Mouse (Mus musculus) midbrain, embryonic 15.5 days (tissue): ENCODE measurements around the gene Adamts16. TPM values are rescaled to one million over a fixed set of nuclear protein-coding genes. Genes with fewer than 3 reads are reported as not detected.
A peak's percentile ranks its signal among the peaks of the same experiment; 100 is the strongest.

Source experiments
- ATAC-seq: fragments of 200-750 bp; cut with Nextera tagmentation; replicated peaks from 2 replicates; pipeline ENCODE4 v1.8.0; 2017; ENCODE audit warnings: moderate TSS enrichment
- H3K27ac ChIP-seq: fragments of 300-500 bp; sonication (generic); 2 replicates; pipeline ENCODE4 v1.5.1; 2015; ENCODE audit warnings: mild to moderate bottlenecking, inconsistent platforms
- H3K27me3 ChIP-seq: fragments of 300-500 bp; sonication (generic); replicated peaks from 2 replicates; pipeline ENCODE4 v1.6.1; 2015; ENCODE audit warnings: inconsistent platforms
- H3K36me3 ChIP-seq: fragments of 300-500 bp; sonication (generic); replicated peaks from 2 replicates; pipeline ENCODE4 v1.6.1; 2015; ENCODE audit warnings: inconsistent platforms
- H3K4me1 ChIP-seq: fragments of 300-500 bp; sonication (generic); 2 replicates; pipeline ENCODE4 v1.6.1; 2015; ENCODE audit warnings: inconsistent platforms
- H3K4me2 ChIP-seq: fragments of 300-500 bp; sonication (generic); 2 replicates; pipeline ENCODE4 v1.6.1; 2015; ENCODE audit warnings: inconsistent platforms, mild to moderate bottlenecking, moderate library complexity
- H3K4me3 ChIP-seq: fragments of 300-500 bp; sonication (generic); 2 replicates; pipeline ENCODE4 v1.5.1; 2015; ENCODE audit warnings: mild to moderate bottlenecking, inconsistent platforms
- H3K9ac ChIP-seq: fragments of 300-500 bp; sonication (generic); 2 replicates; pipeline ENCODE4 v1.6.1; 2015; ENCODE audit warnings: mild to moderate bottlenecking, inconsistent platforms
- H3K9me3 ChIP-seq: fragments of 300-500 bp; sonication (generic); 2 replicates; pipeline ENCODE4 v1.6.1; 2016; ENCODE audit warnings: inconsistent platforms
- WGBS: fragments of 180-500 bp; shearing (Covaris S2); methylation state at CpG from one replicate; pipeline ENCODE4 v1.1.7; 2015; ENCODE audit warnings: mixed read lengths; 5-methylcytosine and 5-hydroxymethylcytosine counted together
- polyA plus RNA-seq: library from polyadenylated mRNA; unstranded; fragments of >200 nt; fragmentation: Nextera tagmentation; extraction: Ambion mirVana; gene quantifications from 2 replicates; pipeline ENCODE4 v1.2.1, GENCODE M21; 2015

Gene Adamts16
- polyA plus RNA-seq, 1 experiment from 2014 or later: 2.4 TPM

DNA sequence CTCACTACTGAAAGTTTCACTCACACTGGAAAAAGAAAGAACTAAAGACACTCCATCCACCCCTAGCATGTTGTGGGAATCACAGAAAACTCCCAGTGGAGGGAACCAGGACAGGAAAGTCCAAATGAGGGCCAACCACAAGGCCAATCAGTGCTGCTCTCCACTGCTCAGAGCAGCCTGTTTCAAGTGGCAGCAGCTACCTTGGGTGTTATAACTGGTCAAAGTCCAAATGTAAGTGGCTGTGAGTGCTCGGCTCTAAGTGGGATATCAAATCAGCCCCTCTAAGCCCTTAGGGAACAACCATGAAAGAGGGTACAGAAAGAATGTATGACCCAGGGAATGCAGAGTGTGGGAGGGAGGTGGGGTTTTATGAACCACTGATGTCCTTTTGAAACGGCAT lies 56.5 kb downstream of the Adamts16 start:
- Histone ChIP-seq H3K27ac (no peak overlapping the region), H3K27me3 (no peaks in the 10 kb centered on the region), H3K4me1 (no peaks in the 10 kb centered on the region), H3K4me2 (no peak overlapping the region), H3K4me3 (no peak overlapping the region), H3K36me3 (no peaks in the 10 kb centered on the region), H3K9me3 (no peaks in the 10 kb centered on the region), H3K9ac (no peak overlapping the region)
- ATAC-seq: no peak
- WGBS: 95% methylated on average over 2 of the region's 2 CpGs

DNA sequence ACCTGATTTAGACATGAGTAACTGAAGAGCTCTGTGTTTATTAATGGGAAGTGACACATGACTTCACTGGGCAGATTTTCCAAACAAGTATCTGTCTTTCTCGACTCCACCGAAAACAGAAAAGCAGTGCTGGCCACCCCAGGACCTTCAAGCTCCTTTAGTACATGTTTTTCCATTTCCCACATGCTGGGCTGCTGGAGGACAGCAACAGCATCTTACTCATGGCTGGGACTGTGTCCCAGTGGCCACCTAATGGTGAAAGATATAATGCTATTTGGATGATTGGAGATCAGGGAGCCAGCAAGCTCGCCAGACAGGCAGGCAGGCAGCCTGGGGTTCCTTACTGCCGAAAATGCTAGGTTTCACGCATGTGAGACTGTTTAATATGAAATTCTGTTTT lies 57.5 kb downstream of the Adamts16 start:
- no peak overlapping the region for H3K27ac ChIP-seq
- no peak overlapping the region for H3K9ac ChIP-seq
- H3K4me1 ChIP-seq: no peaks in the 10 kb centered on the region
- no peaks in the 10 kb centered on the region for H3K9me3 ChIP-seq
- no peaks in the 10 kb centered on the region for H3K36me3 ChIP-seq
- no peaks in the 10 kb centered on the region for H3K27me3 ChIP-seq
- no peak overlapping the region for H3K4me3 ChIP-seq
- H3K4me2 ChIP-seq: no peak overlapping the region
- no peak for ATAC-seq
- 72% methylated on average over 5 of the region's 5 CpGs for WGBS

DNA sequence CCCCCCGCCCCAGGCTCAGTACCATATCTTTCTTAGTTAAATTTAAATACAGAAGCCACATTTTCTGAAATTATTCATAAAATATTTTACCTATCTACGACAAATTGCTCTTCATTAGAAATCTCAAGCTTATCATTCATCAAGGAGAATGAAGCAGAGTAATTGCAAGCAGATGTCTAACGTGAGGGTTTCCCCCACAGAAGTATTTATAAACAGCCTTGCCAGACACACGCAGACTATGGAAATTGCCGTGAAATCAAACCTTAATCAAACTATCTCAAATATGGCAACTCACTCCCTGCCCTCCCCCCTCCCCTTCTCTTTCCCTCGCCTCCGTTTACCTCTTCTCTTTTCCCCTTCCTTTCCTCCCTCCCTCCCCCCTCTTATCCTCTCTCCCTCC lies 61.8 kb downstream of the Adamts16 start:
- Histone ChIP-seq H3K27me3 (no peaks in the 10 kb centered on the region), H3K4me1 (no peaks in the 10 kb centered on the region), H3K36me3 (no peaks in the 10 kb centered on the region), H3K9me3 (no peaks in the 10 kb centered on the region), H3K4me2 (no peak overlapping the region), H3K4me3 (no peak overlapping the region), H3K27ac (no peak overlapping the region), H3K9ac (no peak overlapping the region)
- 51% methylated on average over 7 of the region's 7 CpGs for WGBS
- no peak for ATAC-seq

GRCm38 (mm10) chr13:70778872-70779554 lies 62.6 kb downstream of the Adamts16 start:
- no peak overlapping the region for H3K4me2 ChIP-seq
- ATAC-seq: no peak
- H3K4me1 ChIP-seq: no peaks in the 10 kb centered on the region
- no peaks in the 10 kb centered on the region for H3K9me3 ChIP-seq
- no peak overlapping the region for H3K4me3 ChIP-seq
- H3K9ac ChIP-seq: no peak overlapping the region
- H3K36me3 ChIP-seq: no peaks in the 10 kb centered on the region
- H3K27me3 ChIP-seq: no peaks in the 10 kb centered on the region
- H3K27ac ChIP-seq: no peak overlapping the region
- WGBS: 84% methylated on average over 9 of the region's 9 CpGs

DNA sequence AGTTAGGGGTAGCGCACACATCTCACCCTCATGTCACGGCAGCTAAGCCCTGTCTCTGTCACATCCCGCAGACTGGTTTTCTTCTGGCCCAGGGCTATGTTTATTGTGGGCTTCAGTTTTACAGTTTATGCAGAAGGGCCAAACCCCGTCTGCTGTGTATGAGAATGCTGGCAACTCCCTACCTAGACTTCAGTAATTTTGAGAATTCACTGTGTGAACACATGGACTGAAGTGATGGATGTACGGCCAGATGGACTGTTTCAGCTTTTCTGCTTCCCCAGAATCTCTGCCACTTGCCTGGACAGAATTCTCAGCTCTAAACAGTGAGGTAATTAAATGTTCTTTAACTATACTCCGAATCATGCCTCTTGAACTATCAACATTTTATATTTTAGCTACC lies 70.5 kb downstream of the Adamts16 start:
- H3K4me3 ChIP-seq: no peak overlapping the region
- H3K36me3 ChIP-seq: no peaks in the 10 kb centered on the region
- ATAC-seq: no peak
- no peaks in the 10 kb centered on the region for H3K4me1 ChIP-seq
- WGBS: 92% methylated on average over 6 of the region's 6 CpGs
- H3K4me2 ChIP-seq: no peak overlapping the region
- H3K9me3 ChIP-seq: no peaks in the 10 kb centered on the region
- no peak overlapping the region for H3K9ac ChIP-seq
- no peak overlapping the region for H3K27ac ChIP-seq
- H3K27me3 ChIP-seq: no peaks in the 10 kb centered on the region

- no peaks in the 10 kb centered on the region for H3K27me3 ChIP-seq
- H3K9ac ChIP-seq: no peak overlapping the region
- 69% methylated on average over 2 of the region's 2 CpGs for WGBS
- no peaks in the 10 kb centered on the region for H3K36me3 ChIP-seq
- no peak for ATAC-seq
- no peaks in the 10 kb centered on the region for H3K9me3 ChIP-seq
- H3K27ac ChIP-seq: no peak overlapping the region
- no peak overlapping the region for H3K4me3 ChIP-seq
- H3K4me2 ChIP-seq: no peak overlapping the region
- H3K4me1 ChIP-seq: no peaks in the 10 kb centered on the region
Measured at GRCm38 (mm10) chr13:70769156-70769555, 72.5 kb downstream of the Adamts16 start.

DNA sequence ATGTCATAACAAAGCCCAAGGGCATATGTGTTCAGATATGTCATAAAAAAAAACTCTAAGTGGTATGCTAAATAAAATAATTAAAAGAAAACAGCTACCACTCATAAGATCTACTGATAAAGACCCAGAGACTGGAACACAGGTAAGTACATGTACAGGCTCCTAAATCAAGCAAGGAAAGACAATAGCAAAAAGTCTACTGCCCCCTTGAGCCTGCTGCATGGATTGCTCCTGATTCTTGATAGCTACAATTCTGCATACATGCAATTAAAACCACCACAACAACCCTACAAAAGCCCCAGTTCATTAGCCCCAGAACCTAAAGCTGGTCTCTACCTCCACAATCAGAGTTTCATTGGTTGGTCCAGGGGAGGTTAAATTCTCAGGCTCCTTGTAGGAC lies 74.1 kb downstream of the Adamts16 start:
- no peak overlapping the region for H3K9ac ChIP-seq
- H3K4me1 ChIP-seq: no peaks in the 10 kb centered on the region
- H3K27ac ChIP-seq: no peak overlapping the region
- H3K4me2 ChIP-seq: no peak overlapping the region
- H3K9me3 ChIP-seq: no peaks in the 10 kb centered on the region
- no peak for ATAC-seq
- H3K4me3 ChIP-seq: no peak overlapping the region
- no peaks in the 10 kb centered on the region for H3K36me3 ChIP-seq
- no peaks in the 10 kb centered on the region for H3K27me3 ChIP-seq

- Histone ChIP-seq H3K4me3 (no peak overlapping the region), H3K36me3 (no peaks in the 10 kb centered on the region), H3K4me2 (no peak overlapping the region), H3K4me1 (no peaks in the 10 kb centered on the region), H3K9ac (no peak overlapping the region), H3K9me3 (no peaks in the 10 kb centered on the region), H3K27me3 (no peaks in the 10 kb centered on the region), H3K27ac (no peak overlapping the region)
- 87% methylated on average over 6 of the region's 6 CpGs for WGBS
- ATAC-seq: no peak
Measured at GRCm38 (mm10) chr13:70764682-70765081, 76.9 kb downstream of the Adamts16 start.

GRCm38 (mm10) chr13:70762586-70762985 lies 79.0 kb downstream of the Adamts16 start:
- no peaks in the 10 kb centered on the region for H3K9me3 ChIP-seq
- 92% methylated on average over 2 of the region's 2 CpGs for WGBS
- H3K4me2 ChIP-seq: no peak overlapping the region
- H3K4me1 ChIP-seq: no peaks in the 10 kb centered on the region
- no peak for ATAC-seq
- H3K4me3 ChIP-seq: no peak overlapping the region
- no peaks in the 10 kb centered on the region for H3K36me3 ChIP-seq
- H3K27me3 ChIP-seq: no peaks in the 10 kb centered on the region
- H3K27ac ChIP-seq: no peak overlapping the region
- no peak overlapping the region for H3K9ac ChIP-seq

GRCm38 (mm10) chr13:70761312-70761711 lies 80.3 kb downstream of the Adamts16 start:
- no peak for ATAC-seq
- 76% methylated on average over 2 of the region's 2 CpGs for WGBS

DNA sequence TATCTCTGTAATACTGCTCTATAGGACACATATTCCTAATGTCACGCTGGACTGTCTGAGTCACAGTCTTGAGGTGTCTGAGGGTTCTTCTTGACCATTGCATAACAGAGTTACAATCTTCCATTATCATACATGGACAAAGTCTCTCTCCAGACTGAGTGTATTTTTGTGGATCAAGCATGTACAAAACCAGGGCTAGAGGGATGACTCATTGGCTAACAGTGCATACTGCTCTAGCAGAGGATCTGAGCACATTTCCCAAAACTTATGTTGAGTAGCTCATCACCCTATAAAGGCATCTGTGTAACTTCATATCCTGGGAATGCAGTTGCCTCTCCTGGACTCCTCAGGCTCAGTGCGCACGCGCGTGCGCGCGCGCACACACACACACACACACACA lies 81.4 kb downstream of the Adamts16 start:
- H3K4me3 ChIP-seq: no peak overlapping the region
- no peaks in the 10 kb centered on the region for H3K9me3 ChIP-seq
- H3K4me2 ChIP-seq: no peak overlapping the region
- H3K9ac ChIP-seq: no peak overlapping the region
- 99% methylated on average over 9 of the region's 9 CpGs for WGBS
- H3K27me3 ChIP-seq: no peaks in the 10 kb centered on the region
- H3K4me1 ChIP-seq: no peaks in the 10 kb centered on the region
- no peaks in the 10 kb centered on the region for H3K36me3 ChIP-seq
- no peak overlapping the region for H3K27ac ChIP-seq
- ATAC-seq: no peak

More at GRCm38 (mm10) chr13:70761312-70761711, 80.3 kb downstream of the Adamts16 start:
- no peaks in the 10 kb centered on the region for H3K4me1 ChIP-seq
- no peak overlapping the region for H3K4me2 ChIP-seq
- no peak overlapping the region for H3K9ac ChIP-seq
- no peaks in the 10 kb centered on the region for H3K27me3 ChIP-seq
- H3K36me3 ChIP-seq: no peaks in the 10 kb centered on the region
- no peak overlapping the region for H3K4me3 ChIP-seq
- H3K9me3 ChIP-seq: no peaks in the 10 kb centered on the region
- no peak overlapping the region for H3K27ac ChIP-seq

DNA sequence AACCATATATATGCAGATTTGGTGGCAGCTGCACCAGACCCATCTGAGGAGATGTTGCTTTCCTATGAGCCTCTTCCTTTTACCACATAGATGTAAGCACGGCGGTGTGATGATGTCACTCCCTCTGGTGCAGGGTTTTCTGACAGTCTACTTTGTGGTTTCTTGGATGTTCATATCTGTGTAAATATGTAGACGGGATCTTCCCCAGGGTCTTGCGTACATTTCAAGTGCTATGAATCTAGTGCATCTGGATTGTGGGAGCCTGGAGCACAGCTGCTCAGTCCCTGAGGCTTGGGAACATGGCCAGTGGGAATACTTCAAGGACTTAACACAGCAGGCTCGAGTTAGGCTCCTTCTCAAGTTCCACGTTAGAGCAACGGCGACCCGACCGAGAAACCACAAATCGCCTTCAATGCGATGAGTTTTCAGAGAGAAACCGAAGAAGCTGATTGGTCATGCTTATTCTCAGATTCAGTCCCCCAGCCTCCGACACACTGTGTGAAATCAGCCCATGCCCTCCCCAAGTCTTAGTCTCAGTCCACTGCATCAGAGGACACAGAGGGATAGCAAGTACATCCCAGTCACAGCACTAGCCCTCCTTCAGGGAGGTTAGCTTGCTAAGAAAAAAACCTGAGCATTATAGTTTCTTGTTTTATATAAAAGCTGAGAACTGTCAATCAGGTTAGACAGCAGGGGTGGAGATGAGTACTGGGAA lies 95.2 kb downstream of the Adamts16 start:
- H3K4me3 ChIP-seq: no peak overlapping the region
- 54% methylated on average over 14 of the region's 14 CpGs for WGBS
- no peak overlapping the region for H3K9ac ChIP-seq
- no peaks in the 10 kb centered on the region for H3K27me3 ChIP-seq
- no peak overlapping the region for H3K4me2 ChIP-seq
- H3K36me3 ChIP-seq: no peaks in the 10 kb centered on the region
- no peak overlapping the region for H3K27ac ChIP-seq
- no peaks in the 10 kb centered on the region for H3K9me3 ChIP-seq
- peak; percentile 58; the same call in 1 of the 2 replicates for ATAC-seq
- no peaks in the 10 kb centered on the region for H3K4me1 ChIP-seq
